Mouse (Mus musculus) CH12.LX (cell line): Measurements from ENCODE around the gene Vwa7.

Experiments
- CHD1 ChIP-seq: IDR thresholded peaks from 2 replicates; pipeline ENCODE4 v1.6.1; 2012; ENCODE audit warnings: low read depth, low read length, improper control_type of control experiment, inconsistent platforms
- EP300 ChIP-seq: IDR thresholded peaks from 2 replicates; pipeline ENCODE4 v1.6.1; 2011; ENCODE audit warnings: low read length, improper control_type of control experiment
- MAX ChIP-seq: IDR thresholded peaks from 2 replicates; pipeline ENCODE4 v1.6.1; 2011; ENCODE audit warnings: low read length, improper control_type of control experiment

DNA sequence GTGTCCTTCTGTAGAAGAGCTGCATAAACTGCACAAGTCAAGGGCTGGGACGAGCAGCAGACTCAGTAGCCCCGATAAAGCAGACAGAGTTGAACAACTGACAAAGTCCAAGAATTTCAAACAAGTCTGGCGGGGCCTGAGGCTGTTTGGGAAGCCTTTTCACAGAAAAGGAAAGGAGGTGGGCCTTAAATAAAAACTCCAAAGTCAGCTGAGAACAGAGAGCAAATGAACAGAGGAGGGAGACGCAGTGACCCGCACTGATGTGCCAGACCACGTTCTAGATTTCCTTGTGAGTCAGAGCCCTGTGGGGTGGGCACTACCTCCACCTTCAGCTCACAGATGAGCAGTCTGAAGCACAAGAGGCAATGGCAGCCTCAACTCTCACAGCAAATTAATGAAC lies 18.5 kb downstream of the Vwa7 start:
- TF ChIP-seq EP300 (no peak), MAX (no peak), CHD1 (no peak)
